Mouse (Mus musculus): ENCODE measurements around the gene Fam160b1.

DNA sequence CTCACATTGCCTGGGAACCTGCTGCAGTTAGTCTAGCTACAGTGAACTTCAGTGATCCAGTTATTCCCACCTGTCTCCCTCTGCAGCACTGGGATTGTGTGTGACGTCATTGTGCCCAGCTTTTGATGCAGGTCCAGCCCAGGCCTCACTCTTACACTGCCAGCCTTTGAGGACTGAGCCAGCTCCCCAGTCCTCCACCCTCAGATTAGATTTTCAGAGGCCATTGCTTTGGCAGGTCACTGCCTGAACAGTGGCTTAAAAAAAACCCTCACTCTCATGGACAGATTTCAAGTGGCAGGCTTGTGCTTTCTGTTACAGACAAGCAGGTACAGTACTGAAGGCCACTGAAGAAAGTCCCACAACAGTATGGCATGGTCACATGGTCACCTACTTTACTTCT lies 15.8 kb upstream of the Fam160b1 start:
- TF ChIP-seq CTCF (IDR thresholded peaks at IDR 0.05; ENCODE audit: low read depth, low read length) (no peak), GATA1 (IDR thresholded peaks at IDR 0.05; ENCODE audit: borderline replicate concordance, low read length) (no peak)

Data from G1E (cell line).